Mouse (Mus musculus): ENCODE results near the gene Gabra2.

Gabra2 gene

GRCm38 (mm10) chr5:71095725-71096607 is at the start of gene Gabra2:
Gabra2 (minus strand) TSS chr5:71095849.
- DNase-seq (ENCODE audit: low spot score): peak; percentile 64

- DNase-seq (ENCODE audit: low spot score): no peak
Observed at GRCm38 (mm10) chr5:71136691-71137090, 41.0 kb upstream of the Gabra2 start.

GRCm38 (mm10) chr5:71135840-71136239 is 40.2 kb upstream of the Gabra2 start:
- no peak for DNase-seq (ENCODE audit: low spot score)

- DNase-seq (ENCODE audit: low spot score): peak; percentile 20
Observed at GRCm38 (mm10) chr5:71127721-71128120, 32.1 kb upstream of the Gabra2 start.

- no peak for DNase-seq (ENCODE audit: low spot score)
Observed at GRCm38 (mm10) chr5:71115216-71115615, 19.6 kb upstream of the Gabra2 start.

GRCm38 (mm10) chr5:71095180-71095579 is 469 bp downstream of the Gabra2 start:
- DNase-seq (ENCODE audit: low spot score): peak; percentile 70

- no peak for DNase-seq (ENCODE audit: low spot score)
Observed at GRCm38 (mm10) chr5:71094776-71095175, 873 bp downstream of the Gabra2 start.

- DNase-seq (ENCODE audit: low spot score): peak; percentile 14
Observed at GRCm38 (mm10) chr5:71093807-71094206, 1.8 kb downstream of the Gabra2 start.

GRCm38 (mm10) chr5:71092475-71092874 is 3.2 kb downstream of the Gabra2 start:
- peak; percentile 45 for DNase-seq (ENCODE audit: low spot score)

GRCm38 (mm10) chr5:71091926-71092325 is 3.7 kb downstream of the Gabra2 start:
- no peak for DNase-seq (ENCODE audit: low spot score)

- no peak for DNase-seq (ENCODE audit: low spot score)
Observed at GRCm38 (mm10) chr5:71078861-71079260, 16.8 kb downstream of the Gabra2 start.

GRCm38 (mm10) chr5:71061696-71062095 is 34.0 kb downstream of the Gabra2 start:
- no peak for DNase-seq (ENCODE audit: low spot score)

GRCm38 (mm10) chr5:71058047-71058446 is 37.6 kb downstream of the Gabra2 start:
- DNase-seq (ENCODE audit: low spot score): peak; percentile 13

GRCm38 (mm10) chr5:71037352-71037751 is 58.3 kb downstream of the Gabra2 start:
- no peak for DNase-seq (ENCODE audit: low spot score)

- no peak for DNase-seq (ENCODE audit: low spot score)
Observed at GRCm38 (mm10) chr5:71025956-71026355, 69.7 kb downstream of the Gabra2 start.

- no peak for DNase-seq (ENCODE audit: low spot score)
Observed at GRCm38 (mm10) chr5:71011751-71012150, 83.9 kb downstream of the Gabra2 start.

- no peak for DNase-seq (ENCODE audit: low spot score)
Observed at GRCm38 (mm10) chr5:71011271-71011670, 84.4 kb downstream of the Gabra2 start.

GRCm38 (mm10) chr5:71010797-71011196 is 84.9 kb downstream of the Gabra2 start:
- no peak for DNase-seq (ENCODE audit: low spot score)

- DNase-seq (ENCODE audit: low spot score): no peak
Observed at GRCm38 (mm10) chr5:70995617-70996325, 99.9 kb downstream of the Gabra2 start.

- DNase-seq (ENCODE audit: low spot score): no peak
Observed at GRCm38 (mm10) chr5:70993281-70993680, 102.4 kb downstream of the Gabra2 start.

- no peak for DNase-seq (ENCODE audit: low spot score)
Observed at GRCm38 (mm10) chr5:70990891-70991290, 104.8 kb downstream of the Gabra2 start.
